Mouse (Mus musculus): ENCODE data around the gene B4gat1. TPM values are rescaled to one million over a fixed set of nuclear protein-coding genes. Genes with fewer than 3 reads are reported as not detected.

Gene B4gat1
- polyA plus RNA-seq, 1 experiment from 2014 or later = 47.9 TPM

GRCm38 (mm10) chr19:5052166-5052822 lies 13.7 kb downstream of the B4gat1 start:
- no peak for ATAC-seq (ENCODE audit: insufficient read depth)
- TF ChIP-seq CTCF (IDR thresholded peaks at IDR 0.05; ENCODE audit: low read depth) = no peak
- Histone ChIP-seq H3K9me3 (ENCODE audit: low read depth, low read length) (no peaks in the 10 kb centered on the region), H3K27me3 (ENCODE audit: insufficient read depth, low read length) (peaks cover 19% of the 10 kb centered on the region), H3K9ac (no peak overlapping the region), H3K27ac (ENCODE audit: low read depth) (no peak overlapping the region), H3K36me3 (ENCODE audit: insufficient read depth) (peaks cover 22% of the 10 kb centered on the region), H3K4me3 (ENCODE audit: low read depth, low read length) (peak overlapping the region; percentile 4; the same call in 1 of the 2 replicates), H3K4me2 (peak overlapping the region; percentile 56; the same call in 1 of the 2 replicates), H3K4me1 (ENCODE audit: insufficient read depth) (0 out of 2 replicates have a peak, but pooled peaks cover 5% of the 10 kb centered on the region)
- DNase-seq = no peak
- 32% methylated on average over 25 of the region's 25 CpGs for WGBS

DNA sequence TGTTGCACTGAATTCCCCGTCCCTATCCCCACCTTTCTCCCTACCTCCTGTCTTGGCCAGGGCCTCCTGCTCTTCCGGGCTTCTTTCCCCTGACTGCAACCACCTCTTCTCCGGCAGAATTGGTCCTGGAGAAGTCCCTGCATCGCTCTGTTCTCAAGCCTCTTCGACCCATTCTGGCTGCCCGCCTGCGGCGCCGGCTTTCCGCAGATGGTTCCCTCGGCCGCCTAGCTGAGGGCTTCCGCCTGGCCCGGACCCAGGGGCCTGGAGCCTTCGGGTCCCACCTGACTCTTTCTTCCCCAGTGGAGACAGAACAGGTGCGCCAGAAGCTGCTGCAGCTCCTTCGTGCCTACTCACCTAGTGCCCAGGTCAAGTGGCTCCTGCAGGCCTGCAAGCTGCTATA lies 14.2 kb downstream of the B4gat1 start:
- ATAC-seq (ENCODE audit: insufficient read depth) (no peak), DNase-seq (no peak)
- WGBS = 55% methylated on average over 17 of the region's 17 CpGs

DNA sequence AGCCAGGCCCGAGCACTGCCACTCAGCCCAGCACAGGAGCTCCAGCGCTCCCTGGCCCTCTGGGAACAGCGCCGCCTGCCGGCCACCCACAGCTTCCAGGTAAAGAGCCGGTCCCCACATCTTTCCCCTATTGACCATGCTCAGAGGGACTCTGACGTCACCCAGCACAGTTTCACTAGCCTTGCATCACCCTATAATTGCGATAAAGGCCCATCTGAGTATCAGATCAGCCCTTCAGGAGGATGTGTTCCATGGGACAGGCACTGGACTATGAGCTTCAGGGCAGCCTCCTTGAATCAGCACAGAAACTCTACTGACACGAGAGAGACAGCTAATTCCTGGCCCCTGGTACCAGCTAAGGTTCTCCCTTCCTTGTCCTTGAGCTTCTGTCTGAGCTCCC lies 15.3 kb downstream of the B4gat1 start:
- ATAC-seq (ENCODE audit: insufficient read depth) (no peak), DNase-seq (peak; percentile 65)
- H3K9me3 ChIP-seq (ENCODE audit: low read depth, low read length) = no peaks in the 10 kb centered on the region
- peaks cover 19% of the 10 kb centered on the region for H3K27me3 ChIP-seq (ENCODE audit: insufficient read depth, low read length)
- 13% methylated on average over 9 of the region's 9 CpGs for WGBS
- no peak overlapping the region for H3K27ac ChIP-seq (ENCODE audit: low read depth)
- H3K4me2 ChIP-seq = no peak overlapping the region
- peak; percentile 87 for TF ChIP-seq CTCF (IDR thresholded peaks at IDR 0.05; ENCODE audit: low read depth)
- H3K4me3 ChIP-seq (ENCODE audit: low read depth, low read length) = no peak overlapping the region
- H3K36me3 ChIP-seq (ENCODE audit: insufficient read depth) = peaks cover 8% of the 10 kb centered on the region; the same call in 1 of the 2 replicates
- H3K4me1 ChIP-seq (ENCODE audit: insufficient read depth) = peaks cover 17% of the 10 kb centered on the region
- no peak overlapping the region for H3K9ac ChIP-seq

More for the DNA sequence above, 14.2 kb downstream of the B4gat1 start:
- H3K4me3 ChIP-seq (ENCODE audit: low read depth, low read length) = 0 out of 2 replicates have a peak overlapping the region, but pooled peaks have one; percentile 4
- no peaks in the 10 kb centered on the region for H3K9me3 ChIP-seq (ENCODE audit: low read depth, low read length)
- H3K4me2 ChIP-seq = no peak overlapping the region
- no peak for TF ChIP-seq CTCF (IDR thresholded peaks at IDR 0.05; ENCODE audit: low read depth)
- peaks cover 17% of the 10 kb centered on the region for H3K36me3 ChIP-seq (ENCODE audit: insufficient read depth)
- H3K9ac ChIP-seq = no peak overlapping the region
- H3K4me1 ChIP-seq (ENCODE audit: insufficient read depth) = peaks cover 8% of the 10 kb centered on the region; the same call in 1 of the 2 replicates
- H3K27ac ChIP-seq (ENCODE audit: low read depth) = no peak overlapping the region
- peaks cover 19% of the 10 kb centered on the region for H3K27me3 ChIP-seq (ENCODE audit: insufficient read depth, low read length)

DNA sequence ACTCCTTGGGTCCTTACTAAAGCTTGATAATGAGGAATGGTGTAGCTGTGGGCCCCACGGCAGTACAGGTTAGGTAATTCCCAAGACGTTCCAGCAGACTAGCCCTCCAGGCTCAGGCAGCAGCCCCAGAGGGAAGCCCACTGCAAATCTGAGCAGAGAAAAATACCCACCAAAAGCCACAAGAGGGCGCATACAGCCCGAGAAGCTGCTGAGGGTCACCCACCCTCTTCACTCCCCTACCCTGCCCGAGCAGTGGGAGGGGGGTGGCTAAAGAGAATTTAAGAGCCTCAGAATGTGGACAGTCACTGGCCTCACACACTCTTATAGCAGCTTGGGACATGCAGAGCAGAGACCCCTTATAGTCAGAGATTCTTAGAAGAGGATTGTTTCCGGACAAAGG lies 17.6 kb downstream of the B4gat1 start:
- H3K4me1 ChIP-seq (ENCODE audit: insufficient read depth) = peaks cover 37% of the 10 kb centered on the region
- ATAC-seq (ENCODE audit: insufficient read depth) = peak; percentile 4; the same call in 1 of the 2 replicates

GRCm38 (mm10) chr19:5057876-5058775 lies 19.5 kb downstream of the B4gat1 start:
- Histone ChIP-seq H3K27me3 (ENCODE audit: insufficient read depth, low read length) (peaks cover under 1% of the 10 kb centered on the region; the same call in 1 of the 2 replicates), H3K4me1 (ENCODE audit: insufficient read depth) (peaks cover 40% of the 10 kb centered on the region), H3K4me3 (ENCODE audit: low read depth, low read length) (no peak overlapping the region), H3K4me2 (peak overlapping the region; percentile 4; the same call in 1 of the 2 replicates), H3K36me3 (ENCODE audit: insufficient read depth) (no peaks in the 10 kb centered on the region), H3K9ac (peak overlapping the region; percentile 28; the same call in 1 of the 2 replicates), H3K27ac (ENCODE audit: low read depth) (peak overlapping the region; percentile 90; the same call in 1 of the 2 replicates), H3K9me3 (ENCODE audit: low read depth, low read length) (no peaks in the 10 kb centered on the region)
- TF ChIP-seq CTCF (IDR thresholded peaks at IDR 0.05; ENCODE audit: low read depth) = no peak
- ATAC-seq (ENCODE audit: insufficient read depth) (no peak), DNase-seq (peak; percentile 72)
- WGBS = 16% methylated on average over 16 of the region's 16 CpGs

More for the DNA sequence above, 17.6 kb downstream of the B4gat1 start:
- Histone ChIP-seq H3K4me2 (0 out of 2 replicates have a peak overlapping the region, but pooled peaks have one; percentile 16), H3K27me3 (ENCODE audit: insufficient read depth, low read length) (peaks cover 18% of the 10 kb centered on the region), H3K27ac (ENCODE audit: low read depth) (no peak overlapping the region), H3K36me3 (ENCODE audit: insufficient read depth) (0 out of 2 replicates have a peak, but pooled peaks cover 3% of the 10 kb centered on the region), H3K4me3 (ENCODE audit: low read depth, low read length) (no peak overlapping the region), H3K9ac (no peak overlapping the region), H3K9me3 (ENCODE audit: low read depth, low read length) (no peaks in the 10 kb centered on the region)
- 8% methylated on average over 6 of the region's 6 CpGs for WGBS
- peak; percentile 90 for DNase-seq
- TF ChIP-seq CTCF (IDR thresholded peaks at IDR 0.05; ENCODE audit: low read depth) = peak; percentile 85

DNA sequence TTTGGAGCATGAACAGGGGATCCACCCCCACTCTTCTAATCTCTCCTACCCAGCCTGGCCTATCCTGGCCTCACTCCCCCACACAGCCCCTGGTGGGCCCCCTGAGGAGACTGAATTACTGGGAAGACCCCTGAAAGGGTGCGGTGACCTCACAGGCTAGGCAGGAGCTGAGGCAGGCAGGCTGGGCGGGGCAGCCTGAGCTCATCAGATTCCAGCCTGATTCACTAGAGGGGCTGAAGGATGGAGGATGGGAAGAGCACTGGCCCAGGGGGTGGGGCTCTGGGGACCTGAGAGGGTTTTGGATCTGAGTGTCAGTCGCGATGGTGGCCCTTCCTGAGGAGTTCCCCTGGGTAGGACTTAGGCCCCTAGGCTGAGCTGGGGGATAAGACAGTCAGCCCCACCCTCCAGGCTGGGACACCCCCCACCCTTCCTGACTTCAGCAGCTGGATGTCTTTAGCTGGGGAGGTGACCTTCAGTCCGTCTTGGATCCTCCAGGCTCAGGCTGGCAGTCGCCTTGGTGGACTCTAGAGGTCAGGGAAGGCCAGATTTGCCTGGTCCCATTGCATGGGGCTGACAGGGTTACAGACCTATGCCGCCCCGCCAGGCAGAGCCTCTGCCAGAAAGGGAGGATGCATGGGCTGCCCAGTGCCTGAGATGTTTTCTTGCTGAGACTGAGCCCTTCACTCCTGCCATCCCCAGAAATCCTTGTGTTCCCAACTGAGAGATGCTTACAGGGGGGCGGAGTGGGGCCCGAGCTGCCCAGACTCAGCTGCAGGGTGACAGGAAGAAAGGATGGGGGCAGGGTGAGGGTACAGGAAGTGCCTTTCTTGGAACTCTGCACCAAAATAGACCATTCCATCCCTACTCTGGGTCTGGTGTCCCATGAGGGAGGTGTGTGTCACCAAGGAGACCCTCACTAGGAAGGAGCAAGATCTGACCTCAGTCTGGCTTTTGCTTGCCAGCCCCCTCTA lies 20.5 kb downstream of the B4gat1 start:
- Histone ChIP-seq H3K4me3 (ENCODE audit: low read depth, low read length) (no peak overlapping the region), H3K27ac (ENCODE audit: low read depth) (peak overlapping the region; percentile 90), H3K9ac (peak overlapping the region; percentile 28; the same call in 1 of the 2 replicates), H3K9me3 (ENCODE audit: low read depth, low read length) (no peaks in the 10 kb centered on the region), H3K4me2 (peak overlapping the region; percentile 41), H3K36me3 (ENCODE audit: insufficient read depth) (no peaks in the 10 kb centered on the region), H3K27me3 (ENCODE audit: insufficient read depth, low read length) (no peaks in the 10 kb centered on the region), H3K4me1 (ENCODE audit: insufficient read depth) (peaks cover 40% of the 10 kb centered on the region)
- DNase-seq (peak; percentile 69), ATAC-seq (ENCODE audit: insufficient read depth) (peak; percentile 52)
- TF ChIP-seq CTCF (IDR thresholded peaks at IDR 0.05; ENCODE audit: low read depth) = no peak
- 8% methylated on average over 10 of the region's 10 CpGs for WGBS

Data from lung, embryonic 14.5 days (tissue).